Mouse (Mus musculus) stomach, embryonic 16.5 days (tissue): ENCODE measurements around the gene Sema6d. TPM values are rescaled to one million over a fixed set of nuclear protein-coding genes. Genes with fewer than 3 reads are reported as not detected.

ENCODE experiments used
- ATAC-seq: fragments of 200-750 bp; cut with Nextera tagmentation; 2 replicates; pipeline ENCODE4 v1.8.0; 2017; ENCODE audit warnings: moderate number of reproducible peaks, moderate TSS enrichment; ENCODE audit not compliant: insufficient read depth, low FRiP score
- H3K27ac ChIP-seq: fragments of 300-500 bp; sonication (generic); 2 replicates; pipeline ENCODE4 v1.5.1; 2014; ENCODE audit warnings: low read length
- H3K27me3 ChIP-seq: fragments of 300-500 bp; sonication (generic); 2 replicates; pipeline ENCODE4 v1.6.1; 2014; ENCODE audit warnings: low read length, control low read depth, mixed read lengths; ENCODE audit not compliant: control insufficient read depth, insufficient read depth
- H3K36me3 ChIP-seq: fragments of 300-500 bp; sonication (generic); 2 replicates; pipeline ENCODE4 v1.6.1; 2014; ENCODE audit warnings: low read length; ENCODE audit not compliant: control insufficient read depth, insufficient read depth
- H3K4me1 ChIP-seq: fragments of 300-500 bp; sonication (generic); 2 replicates; pipeline ENCODE4 v1.6.1; 2014; ENCODE audit warnings: low read length, control low read depth, mixed read lengths; ENCODE audit not compliant: control insufficient read depth, insufficient read depth
- H3K4me2 ChIP-seq: fragments of 300-500 bp; sonication (generic); 2 replicates; pipeline ENCODE4 v1.6.1; 2014; ENCODE audit warnings: low read depth, low read length, mixed read lengths
- H3K4me3 ChIP-seq: fragments of 300-500 bp; sonication (generic); replicated peaks from 2 replicates; pipeline ENCODE4 v1.5.1; 2014; ENCODE audit warnings: mild to moderate bottlenecking, low read length
- H3K9ac ChIP-seq: fragments of 300-500 bp; sonication (generic); 2 replicates; pipeline ENCODE4 v1.6.1; 2014; ENCODE audit warnings: low read length
- H3K9me3 ChIP-seq: fragments of 300-500 bp; sonication (generic); replicated peaks from 2 replicates; pipeline ENCODE4 v1.6.1; 2016; ENCODE audit warnings: low read length, control low read depth; ENCODE audit not compliant: control insufficient read depth
- WGBS: fragments of 180-500 bp; shearing (Covaris S2); extraction: QIAGEN DNeasy Blood & Tissue Kit; methylation state at CpG from one replicate; pipeline ENCODE4 v1.1.7; 2014; 5-methylcytosine and 5-hydroxymethylcytosine counted together
- polyA plus RNA-seq: library from polyadenylated mRNA; unstranded; fragments of >200 nt; fragmentation: Nextera tagmentation; extraction: Ambion mirVana; gene quantifications from 2 replicates; pipeline ENCODE4 v1.2.1, GENCODE M21; 2015

Gene Sema6d
- polyA plus RNA-seq, 1 experiment from 2014 or later = 10.4 TPM

GRCm38 (mm10) chr2:124522426-124522825 lies 432.7 kb downstream of the Sema6d start:
- Histone ChIP-seq H3K27ac (no peak overlapping the region), H3K27me3 (no peaks in the 10 kb centered on the region), H3K4me1 (no peaks in the 10 kb centered on the region), H3K9ac (no peak overlapping the region), H3K36me3 (no peaks in the 10 kb centered on the region), H3K9me3 (no peaks in the 10 kb centered on the region), H3K4me2 (no peak overlapping the region), H3K4me3 (no peak overlapping the region)
- ATAC-seq = no peak
- 49% methylated on average over 3 of the region's 3 CpGs for WGBS

- H3K4me1 ChIP-seq = no peaks in the 10 kb centered on the region
- no peak overlapping the region for H3K4me2 ChIP-seq
- no peak overlapping the region for H3K4me3 ChIP-seq
- no peak overlapping the region for H3K27ac ChIP-seq
- no peaks in the 10 kb centered on the region for H3K27me3 ChIP-seq
- no peak for ATAC-seq
- H3K9me3 ChIP-seq = no peaks in the 10 kb centered on the region
- 90% methylated on average over 6 of the region's 6 CpGs for WGBS
- no peak overlapping the region for H3K9ac ChIP-seq
- H3K36me3 ChIP-seq = no peaks in the 10 kb centered on the region
These were observed 433.9 kb downstream of the Sema6d start for GRCm38 (mm10) chr2:124523667-124524066.

- ATAC-seq = no peak
- H3K36me3 ChIP-seq = no peaks in the 10 kb centered on the region
- H3K4me3 ChIP-seq = no peak overlapping the region
- no peaks in the 10 kb centered on the region for H3K4me1 ChIP-seq
- H3K27ac ChIP-seq = no peak overlapping the region
- 66% methylated on average over 3 of the region's 3 CpGs for WGBS
- H3K9me3 ChIP-seq = no peaks in the 10 kb centered on the region
- H3K9ac ChIP-seq = no peak overlapping the region
- no peak overlapping the region for H3K4me2 ChIP-seq
- no peaks in the 10 kb centered on the region for H3K27me3 ChIP-seq
These were observed 434.4 kb downstream of the Sema6d start for GRCm38 (mm10) chr2:124524167-124524566.

- Histone ChIP-seq H3K4me1 (no peaks in the 10 kb centered on the region), H3K9ac (no peak overlapping the region), H3K4me3 (no peak overlapping the region), H3K27ac (no peak overlapping the region), H3K36me3 (no peaks in the 10 kb centered on the region), H3K9me3 (no peaks in the 10 kb centered on the region), H3K27me3 (no peaks in the 10 kb centered on the region), H3K4me2 (no peak overlapping the region)
- 75% methylated on average over 3 of the region's 3 CpGs for WGBS
- no peak for ATAC-seq
These were observed 437.9 kb downstream of the Sema6d start for GRCm38 (mm10) chr2:124527641-124528040.

- Histone ChIP-seq H3K36me3 (no peaks in the 10 kb centered on the region), H3K9me3 (no peaks in the 10 kb centered on the region), H3K4me3 (no peak overlapping the region), H3K27ac (no peak overlapping the region), H3K9ac (no peak overlapping the region), H3K27me3 (no peaks in the 10 kb centered on the region), H3K4me2 (no peak overlapping the region), H3K4me1 (no peaks in the 10 kb centered on the region)
- 94% methylated on average over 2 of the region's 2 CpGs for WGBS
- ATAC-seq = no peak
These were observed 440.7 kb downstream of the Sema6d start for GRCm38 (mm10) chr2:124530441-124530840.

GRCm38 (mm10) chr2:124531062-124531461 lies 441.3 kb downstream of the Sema6d start:
- no peaks in the 10 kb centered on the region for H3K9me3 ChIP-seq
- WGBS = 64% methylated on average over 4 of the region's 4 CpGs
- ATAC-seq = no peak
- H3K9ac ChIP-seq = no peak overlapping the region
- no peak overlapping the region for H3K4me2 ChIP-seq
- H3K27ac ChIP-seq = no peak overlapping the region
- no peaks in the 10 kb centered on the region for H3K36me3 ChIP-seq
- no peak overlapping the region for H3K4me3 ChIP-seq
- H3K27me3 ChIP-seq = no peaks in the 10 kb centered on the region
- no peaks in the 10 kb centered on the region for H3K4me1 ChIP-seq

- Histone ChIP-seq H3K9me3 (no peaks in the 10 kb centered on the region), H3K27ac (no peak overlapping the region), H3K4me3 (no peak overlapping the region), H3K4me2 (no peak overlapping the region), H3K27me3 (no peaks in the 10 kb centered on the region), H3K36me3 (no peaks in the 10 kb centered on the region), H3K9ac (no peak overlapping the region), H3K4me1 (no peaks in the 10 kb centered on the region)
- no peak for ATAC-seq
- 83% methylated on average over 3 of the region's 3 CpGs for WGBS
These were observed 443.1 kb downstream of the Sema6d start for GRCm38 (mm10) chr2:124532906-124533305.

GRCm38 (mm10) chr2:124533602-124534001 lies 443.8 kb downstream of the Sema6d start:
- H3K27me3 ChIP-seq = no peaks in the 10 kb centered on the region
- ATAC-seq = no peak
- H3K9me3 ChIP-seq = no peaks in the 10 kb centered on the region
- no peak overlapping the region for H3K4me2 ChIP-seq
- H3K4me3 ChIP-seq = no peak overlapping the region
- no peaks in the 10 kb centered on the region for H3K36me3 ChIP-seq
- 71% methylated on average over 6 of the region's 6 CpGs for WGBS
- no peak overlapping the region for H3K9ac ChIP-seq
- no peak overlapping the region for H3K27ac ChIP-seq
- no peaks in the 10 kb centered on the region for H3K4me1 ChIP-seq

- H3K9me3 ChIP-seq = no peaks in the 10 kb centered on the region
- H3K27me3 ChIP-seq = no peaks in the 10 kb centered on the region
- no peak overlapping the region for H3K27ac ChIP-seq
- no peak overlapping the region for H3K9ac ChIP-seq
- no peak overlapping the region for H3K4me2 ChIP-seq
- WGBS = 61% methylated on average over 3 of the region's 3 CpGs
- ATAC-seq = no peak
- H3K4me3 ChIP-seq = no peak overlapping the region
- H3K4me1 ChIP-seq = no peaks in the 10 kb centered on the region
- H3K36me3 ChIP-seq = no peaks in the 10 kb centered on the region
These were observed 460.5 kb downstream of the Sema6d start for GRCm38 (mm10) chr2:124550315-124550714.
